ENCODE assay signal across 10 mouse cellular contexts in genomic region chr13:59515074-59515473, GRCm38 (mm10).
A peak's percentile ranks its signal among the peaks of the same experiment; 100 is the strongest.
DNase-seq lines count a peak whose midpoint lies in the region; ATAC-seq lines count a peak whose summit lies in the region.
"Had no signal": no experiment of that assay in that cellular context is flagged by ENCODE, and none has a peak within 500 bp of the region (broad histone marks: within the 10 kb centered on the region; RNA-seq: fewer than 3 reads in every experiment).

No protein-coding gene starts in this region.

- no peaks in the 10 kb centered on the region for H3K9me3 ChIP-seq in heart, embryonic 12.5 days (replicated peaks)
- H3K9me3 ChIP-seq: heart, embryonic 15.5 days had no signal

- 0 out of 2 replicates have a peak, but pooled peaks have one; percentile 33 for ATAC-seq in heart, embryonic 12.5 days (ENCODE audit: insufficient number of reproducible peaks, low FRiP score)
- no peak for ATAC-seq in activated CD4-positive, CD25-positive, alpha-beta regulatory T cell, adult 4 months

- no peak overlapping the region for H3K9ac ChIP-seq in heart, embryonic 12.5 days
- H3K9ac ChIP-seq: heart, embryonic 15.5 days had no signal

- H3K27me3 ChIP-seq in heart, embryonic 12.5 days (replicated peaks) = no peaks in the 10 kb centered on the region
- H3K27me3 ChIP-seq: heart, embryonic 15.5 days had no signal

- no peak overlapping the region for H3K4me3 ChIP-seq in heart, embryonic 12.5 days
- H3K4me3 ChIP-seq: heart, embryonic 15.5 days; myocyte had no signal

- WGBS in heart, embryonic 12.5 days = 23% methylated on average over 7 of the region's 7 CpGs

- no peak overlapping the region for H3K4me2 ChIP-seq in heart, embryonic 12.5 days
- H3K4me2 ChIP-seq: heart, embryonic 15.5 days had no signal

- H3K4me1 ChIP-seq in heart, embryonic 12.5 days (replicated peaks) = no peaks in the 10 kb centered on the region
- H3K4me1 ChIP-seq: heart, embryonic 15.5 days had no signal

- H3K27ac ChIP-seq in heart, embryonic 12.5 days (ENCODE audit: poor library complexity, severe bottlenecking) = no peak overlapping the region
- H3K27ac ChIP-seq: heart, embryonic 15.5 days had no signal

- DNase-seq in cerebellum, adult 11-12 months = peak; percentile 49
- DNase-seq in cerebellum, adult 9-11 months = no peak
- peak; percentile 25 for DNase-seq in ovary, postnatal 14 days (ENCODE audit: low spot score)
- no peak for DNase-seq in ovary, postnatal 10 days (ENCODE audit: low spot score)
- DNase-seq in c-Kit-positive CD71-positive TER-119-positive erythroid progenitor cells, embryonic 14.5 days (ENCODE audit: low spot score) = peak; percentile 39
- peak; percentile 46 for DNase-seq in lung, postnatal 25 days (ENCODE audit: low spot score)

- peaks cover 7% of the 10 kb centered on the region for H3K36me3 ChIP-seq in heart, embryonic 12.5 days
- H3K36me3 ChIP-seq: heart, embryonic 15.5 days had no signal

Comparison
In these comparisons a context has a peak if more than half of its experiments do, and no peak if none do; other contexts are left out.
1. DNase-seq: peak in cerebellum, adult 11-12 months (single experiment), ovary, postnatal 14 days (single experiment), c-Kit-positive CD71-positive TER-119-positive erythroid progenitor cells, embryonic 14.5 days (single experiment) and lung, postnatal 25 days (single experiment); none in cerebellum, adult 9-11 months (single experiment) and ovary, postnatal 10 days (single experiment).